Mouse (Mus musculus): ENCODE data around the gene Spata21. TPM values are rescaled to one million over a fixed set of nuclear protein-coding genes. Genes with fewer than 3 reads are reported as not detected.
"Not testable (repeated sequence)": the region's sequence is repeated elsewhere in the genome, so short reads cannot be mapped to it uniquely, and the experiment has no call there.

Gene Spata21
- polyA plus RNA-seq, 1 experiment from 2014 or later, result not detected

GRCm38 (mm10) chr4:141134031-141134441 lies 45.9 kb downstream of the Spata21 start:
- no peaks in the 10 kb centered on the region for H3K9me3 ChIP-seq
- H3K9ac ChIP-seq, result 0 out of 2 replicates have a peak overlapping the region, but pooled peaks have one; percentile 2
- no peaks in the 10 kb centered on the region for H3K27me3 ChIP-seq (replicated peaks)
- no peak overlapping the region for H3K4me3 ChIP-seq (replicated peaks)
- peaks cover 80% of the 10 kb centered on the region for H3K4me1 ChIP-seq (replicated peaks)
- peak overlapping the region; percentile 48; the same call in 1 of the 2 replicates for H3K27ac ChIP-seq
- peak overlapping the region; percentile 24 for H3K4me2 ChIP-seq (replicated peaks)
- no peaks in the 10 kb centered on the region for H3K36me3 ChIP-seq
- ATAC-seq, result peak; percentile 34; the same call in 1 of the 2 replicates
- WGBS, result 45% methylated on average over 8 of the region's 8 CpGs

GRCm38 (mm10) chr4:141134751-141135530 lies 46.8 kb downstream of the Spata21 start:
- Histone ChIP-seq H3K9ac (no peak overlapping the region), H3K36me3 (no peaks in the 10 kb centered on the region), H3K4me3 (replicated peaks) (no peak overlapping the region), H3K4me1 (replicated peaks) (peaks cover 72% of the 10 kb centered on the region), H3K9me3 (no peaks in the 10 kb centered on the region), H3K27ac (peak overlapping the region; percentile 48), H3K4me2 (replicated peaks) (peak overlapping the region; percentile 37), H3K27me3 (replicated peaks) (no peaks in the 10 kb centered on the region)
- WGBS, result 61% methylated on average over 20 of the region's 20 CpGs
- no peak for ATAC-seq

- H3K36me3 ChIP-seq, result no peaks in the 10 kb centered on the region
- no peak for ATAC-seq
- H3K4me2 ChIP-seq (replicated peaks), result peak overlapping the region; percentile 34
- H3K9ac ChIP-seq, result no peak overlapping the region; the same call in 1 of the 2 replicates
- peaks cover 63% of the 10 kb centered on the region for H3K4me1 ChIP-seq (replicated peaks)
- no peaks in the 10 kb centered on the region for H3K27me3 ChIP-seq (replicated peaks)
- H3K9me3 ChIP-seq, result no peaks in the 10 kb centered on the region
- peak overlapping the region; percentile 61 for H3K27ac ChIP-seq
- 71% methylated on average over 7 of the region's 7 CpGs for WGBS
- H3K4me3 ChIP-seq (replicated peaks), result no peak overlapping the region
Observed at GRCm38 (mm10) chr4:141136126-141136525, 48.0 kb downstream of the Spata21 start.

GRCm38 (mm10) chr4:141137740-141138139 lies 49.6 kb downstream of the Spata21 start:
- H3K9me3 ChIP-seq; H3K27me3 ChIP-seq (replicated peaks); H3K27ac ChIP-seq; ATAC-seq; H3K36me3 ChIP-seq: not testable (repeated sequence)
- Histone ChIP-seq H3K4me3 (replicated peaks) (peak overlapping the region; percentile 92; the same call in 1 of the 2 replicates), H3K4me2 (replicated peaks) (peak overlapping the region; percentile 81), H3K4me1 (replicated peaks) (peaks cover 50% of the 10 kb centered on the region), H3K9ac (peak overlapping the region; percentile 28; the same call in 1 of the 2 replicates)
- WGBS, result 50% methylated on average over 3 of the region's 3 CpGs

GRCm38 (mm10) chr4:141138425-141139115 lies 50.4 kb downstream of the Spata21 start:
- Histone ChIP-seq H3K27ac (peak overlapping the region; percentile 98), H3K4me3 (replicated peaks) (peak overlapping the region; percentile 92), H3K9ac (peak overlapping the region; percentile 93), H3K4me2 (replicated peaks) (peak overlapping the region; percentile 81), H3K9me3 (no peaks in the 10 kb centered on the region), H3K27me3 (replicated peaks) (no peaks in the 10 kb centered on the region), H3K36me3 (no peaks in the 10 kb centered on the region), H3K4me1 (replicated peaks) (peaks cover 42% of the 10 kb centered on the region)
- WGBS, result under 1% methylated on average over 29 of the region's 29 CpGs
- peak; percentile 22 for ATAC-seq

- peak within 1 kb of the TSS; percentile 93 for H3K9ac ChIP-seq
- peak within 1 kb of the TSS; percentile 98 for H3K27ac ChIP-seq
- H3K27me3 ChIP-seq (replicated peaks), result no peaks in the 10 kb centered on the region
- ATAC-seq, result peak; percentile 95
- no peaks in the 10 kb centered on the region for H3K36me3 ChIP-seq
- H3K4me1 ChIP-seq (replicated peaks), result peaks cover 37% of the 10 kb centered on the region
- no peaks in the 10 kb centered on the region for H3K9me3 ChIP-seq
- under 1% methylated on average over 63 of the region's 63 CpGs for WGBS
- peak within 1 kb of the TSS; percentile 92 for H3K4me3 ChIP-seq (replicated peaks)
- H3K4me2 ChIP-seq (replicated peaks), result peak within 1 kb of the TSS; percentile 81
Observed at GRCm38 (mm10) chr4:141139116-141139970, 51.2 kb downstream of the Spata21 start, which contains the start of gene Szrd1. Szrd1 (minus strand) TSS chr4:141139775.

GRCm38 (mm10) chr4:141140354-141140753 lies 52.2 kb downstream of the Spata21 start:
- not testable (repeated sequence) for H3K27me3 ChIP-seq (replicated peaks); H3K27ac ChIP-seq; H3K4me3 ChIP-seq (replicated peaks); H3K9me3 ChIP-seq; H3K4me2 ChIP-seq (replicated peaks); H3K9ac ChIP-seq; H3K36me3 ChIP-seq; ATAC-seq
- H3K4me1 ChIP-seq (replicated peaks), result peaks cover 27% of the 10 kb centered on the region
- WGBS, result 86% methylated on average over 9 of the region's 9 CpGs

- no peaks in the 10 kb centered on the region for H3K27me3 ChIP-seq (replicated peaks)
- H3K4me2 ChIP-seq (replicated peaks), result no peak overlapping the region
- ATAC-seq, result no peak
- no peak overlapping the region for H3K27ac ChIP-seq
- H3K4me3 ChIP-seq (replicated peaks), result no peak overlapping the region
- no peaks in the 10 kb centered on the region for H3K36me3 ChIP-seq
- no peak overlapping the region for H3K9ac ChIP-seq
- no peaks in the 10 kb centered on the region for H3K9me3 ChIP-seq
- 88% methylated on average over 6 of the region's 6 CpGs for WGBS
- peaks cover 23% of the 10 kb centered on the region for H3K4me1 ChIP-seq (replicated peaks)
Observed at GRCm38 (mm10) chr4:141140967-141141366, 52.8 kb downstream of the Spata21 start.

GRCm38 (mm10) chr4:141142285-141142811 lies 54.2 kb downstream of the Spata21 start:
- 23% methylated on average over 9 of the region's 9 CpGs for WGBS
- no peak overlapping the region for H3K4me3 ChIP-seq (replicated peaks)
- peaks cover 10% of the 10 kb centered on the region for H3K4me1 ChIP-seq (replicated peaks)
- H3K27me3 ChIP-seq (replicated peaks), result no peaks in the 10 kb centered on the region
- ATAC-seq, result no peak
- no peak overlapping the region for H3K9ac ChIP-seq
- peak overlapping the region; percentile 34 for H3K4me2 ChIP-seq (replicated peaks)
- H3K9me3 ChIP-seq, result no peaks in the 10 kb centered on the region
- no peaks in the 10 kb centered on the region for H3K36me3 ChIP-seq
- no peak overlapping the region for H3K27ac ChIP-seq

GRCm38 (mm10) chr4:141145124-141145523 lies 57.0 kb downstream of the Spata21 start:
- not testable (repeated sequence) for H3K4me2 ChIP-seq (replicated peaks); H3K4me3 ChIP-seq (replicated peaks); H3K36me3 ChIP-seq; H3K27ac ChIP-seq; H3K9me3 ChIP-seq; H3K4me1 ChIP-seq (replicated peaks); ATAC-seq; H3K27me3 ChIP-seq (replicated peaks); H3K9ac ChIP-seq
- WGBS, result 93% methylated on average over 12 of the region's 16 CpGs

GRCm38 (mm10) chr4:141146491-141147033 lies 58.4 kb downstream of the Spata21 start:
- no peaks in the 10 kb centered on the region for H3K36me3 ChIP-seq
- H3K27ac ChIP-seq, result no peak overlapping the region
- no peak overlapping the region for H3K9ac ChIP-seq
- no peak overlapping the region for H3K4me2 ChIP-seq (replicated peaks)
- no peaks in the 10 kb centered on the region for H3K9me3 ChIP-seq
- H3K4me3 ChIP-seq (replicated peaks), result no peak overlapping the region
- WGBS, result 90% methylated on average over 6 of the region's 6 CpGs
- ATAC-seq, result no peak
- no peaks in the 10 kb centered on the region for H3K27me3 ChIP-seq (replicated peaks)
- peaks cover 1% of the 10 kb centered on the region; the same call in 1 of the 2 replicates for H3K4me1 ChIP-seq (replicated peaks)

Measured in intestine, embryonic 15.5 days (tissue).